Mouse (Mus musculus) lung, adult 2 months (tissue): ENCODE results near the gene Ppig.

Experiments
- CTCF ChIP-seq: fragments of 200-500 bp; IDR thresholded peaks from 2 replicates; pipeline ENCODE4 v1.5.1; 2011; ENCODE audit warnings: mild to moderate bottlenecking, low read length, control low read depth; ENCODE audit not compliant: insufficient read depth
- POLR2A ChIP-seq: fragments of 200-500 bp; IDR thresholded peaks from 2 replicates; pipeline ENCODE4 v1.6.1; 2011; ENCODE audit warnings: low read depth, mild to moderate bottlenecking, control low read depth, low read length, borderline replicate concordance; ENCODE audit errors: extremely low read depth

DNA sequence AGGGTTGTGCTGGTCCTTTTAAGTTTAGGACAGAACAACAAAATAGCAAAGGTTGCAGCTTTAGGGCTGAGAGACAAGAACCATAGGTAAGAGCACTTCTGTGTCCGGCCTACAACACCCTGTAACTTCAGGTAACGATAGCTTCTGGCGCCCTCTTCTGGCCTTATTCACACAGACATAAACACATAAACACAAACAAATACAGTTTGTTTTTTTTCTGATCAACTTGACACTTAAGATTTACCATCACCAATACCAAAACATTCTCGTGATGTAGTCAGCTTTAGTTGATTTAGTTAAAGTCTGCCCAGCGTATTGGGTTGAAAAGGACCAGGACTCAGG lies 56.5 kb downstream of the Ppig start:
- TF ChIP-seq CTCF (no peak), POLR2A (no peak)
